Mouse (Mus musculus): ENCODE results near the gene Tlr8.

The Tlr8 gene

DNA sequence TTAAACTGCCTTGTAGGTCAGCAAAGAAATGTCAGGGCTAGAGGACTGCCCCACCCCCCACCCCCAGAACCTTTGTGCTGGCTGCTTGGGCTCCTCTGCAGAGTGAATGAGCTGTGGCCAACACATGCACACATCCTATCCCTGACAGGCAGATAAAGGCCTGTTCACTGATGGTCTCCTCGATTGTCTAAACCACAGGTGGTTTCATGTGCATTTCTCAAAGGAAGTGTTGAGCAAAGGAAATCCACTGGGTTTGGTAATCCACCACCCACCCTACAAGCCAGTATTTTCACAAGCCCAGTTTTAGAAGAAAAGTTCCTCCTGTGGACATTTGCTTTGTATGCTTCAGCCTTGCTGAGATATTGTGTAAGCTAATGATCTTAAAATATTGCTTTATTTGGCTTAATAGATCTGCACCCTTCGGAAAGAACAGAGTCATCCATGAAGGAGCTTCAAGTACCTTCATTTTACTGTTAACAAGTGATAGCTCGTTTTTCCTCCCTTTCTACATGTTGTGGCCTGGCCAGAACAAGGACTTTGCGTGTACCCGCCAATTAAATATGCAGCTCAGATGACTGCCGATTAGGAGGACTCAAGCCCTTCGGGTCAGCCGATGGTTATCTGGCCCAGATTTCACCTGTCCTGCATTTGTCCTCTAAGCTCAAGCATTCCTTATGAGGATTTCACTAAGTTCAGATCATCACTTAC lies 58.2 kb downstream of the Tlr8 start:
- peak; percentile 36 for DNase-seq (ENCODE audit: low read depth, low spot score)

- DNase-seq (ENCODE audit: low read depth, low spot score): no peak
Observed at GRCm38 (mm10) chrX:167201365-167201764, 62.8 kb downstream of the Tlr8 start.

DNA sequence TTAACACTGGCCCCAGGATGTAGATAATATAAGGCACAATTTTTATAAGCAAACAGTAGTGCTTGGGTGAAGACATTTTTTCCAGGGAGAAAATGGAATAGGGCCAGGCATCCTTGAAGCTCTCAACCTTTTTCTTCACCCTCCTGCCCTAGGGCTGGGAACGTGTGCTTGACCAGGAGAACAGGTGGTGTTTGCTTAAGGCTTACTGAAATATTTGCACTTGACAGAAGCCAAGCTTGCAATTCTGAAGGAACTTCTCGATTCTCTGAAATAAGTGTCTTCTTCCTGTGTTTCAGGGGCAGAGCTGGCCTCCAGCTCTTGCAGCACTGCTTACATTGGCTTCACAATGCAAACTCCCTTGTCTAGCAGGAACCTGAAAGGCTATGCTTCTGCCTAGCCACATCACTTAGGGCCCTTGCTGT lies 68.9 kb downstream of the Tlr8 start:
- DNase-seq (ENCODE audit: low read depth, low spot score): peak; percentile 11
